Mouse (Mus musculus): ENCODE results near the gene Pced1a.

DNA sequence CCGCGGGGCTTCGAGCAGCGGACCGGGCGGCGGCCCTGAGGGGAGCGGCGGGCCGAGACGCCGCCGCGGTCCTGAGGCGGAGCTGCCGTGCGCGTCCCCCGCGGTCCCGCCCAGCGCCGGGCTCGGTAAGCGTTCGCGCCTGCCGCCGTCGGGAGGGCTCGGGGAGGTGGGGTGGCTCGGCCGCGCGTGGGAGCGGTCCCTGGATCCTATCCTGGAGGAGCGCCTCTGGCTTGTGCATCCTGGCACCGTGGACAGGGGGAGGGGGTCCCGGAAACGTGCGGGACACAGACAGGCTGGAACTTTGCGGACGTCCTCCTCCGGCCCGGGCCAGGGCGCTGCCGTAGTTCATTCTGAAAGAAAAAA lies 25.9 kb upstream of the Pced1a start:
- TF ChIP-seq CTCF (IDR thresholded peaks at IDR 0.05; ENCODE audit: extremely low read depth, insufficient read length, insufficient replicate concordance, low read depth, low read length) (no peak), POLR2A (IDR thresholded peaks at IDR 0.05; ENCODE audit: low read depth, low read length) (no peak)

Data from small intestine, adult 2 months (tissue).